Mouse (Mus musculus): ENCODE measurements around the gene Dnph1.

The Dnph1 gene

GRCm38 (mm10) chr17:46503847-46504638, 7.5 kb downstream of the Dnph1 start:
- no peak for DNase-seq (ENCODE audit: low read depth, low spot score)

DNA sequence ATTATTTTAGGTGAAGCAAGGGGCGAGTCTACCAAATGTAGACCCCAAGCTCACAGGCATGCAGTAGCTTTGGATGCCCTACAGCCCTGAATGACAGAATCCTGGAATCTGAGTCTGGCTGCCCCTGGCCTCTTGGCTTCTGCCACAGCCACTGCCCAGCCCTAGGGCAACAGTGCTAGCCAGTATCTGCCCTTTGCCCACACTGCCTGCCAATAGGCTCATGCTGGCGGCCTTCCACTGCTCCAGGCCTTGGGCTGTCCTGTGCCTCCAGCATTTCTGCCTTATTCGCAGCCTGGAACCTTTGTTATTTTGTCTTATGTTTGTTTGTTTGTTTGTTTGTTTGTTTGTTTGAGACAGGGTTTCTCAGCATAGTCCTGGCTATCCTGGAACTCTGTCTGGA, 9.1 kb downstream of the Dnph1 start:
- no peak for DNase-seq (ENCODE audit: low read depth, low spot score)

GRCm38 (mm10) chr17:46511059-46511710, 14.7 kb downstream of the Dnph1 start:
- no peak for DNase-seq (ENCODE audit: low read depth, low spot score)

DNA sequence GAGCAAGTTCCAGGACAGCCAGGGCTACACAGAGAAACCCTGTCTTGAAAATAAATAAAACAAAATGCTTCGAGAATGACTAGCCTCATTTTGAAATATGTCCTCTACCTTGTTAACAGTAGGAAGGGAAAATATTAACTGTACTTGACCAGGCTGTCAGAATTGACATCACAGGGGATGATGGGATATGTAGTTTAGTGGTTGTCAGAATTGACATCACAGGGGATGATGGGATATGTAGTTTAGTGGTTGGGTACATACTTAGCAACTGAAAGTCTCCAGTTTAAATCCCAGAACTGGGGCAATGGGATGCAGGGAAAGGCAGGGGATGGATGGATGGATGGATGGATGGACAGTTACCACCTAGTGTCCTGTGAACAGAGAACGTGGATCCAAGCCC, 16.8 kb downstream of the Dnph1 start:
- no peak for DNase-seq (ENCODE audit: low read depth, low spot score)

DNA sequence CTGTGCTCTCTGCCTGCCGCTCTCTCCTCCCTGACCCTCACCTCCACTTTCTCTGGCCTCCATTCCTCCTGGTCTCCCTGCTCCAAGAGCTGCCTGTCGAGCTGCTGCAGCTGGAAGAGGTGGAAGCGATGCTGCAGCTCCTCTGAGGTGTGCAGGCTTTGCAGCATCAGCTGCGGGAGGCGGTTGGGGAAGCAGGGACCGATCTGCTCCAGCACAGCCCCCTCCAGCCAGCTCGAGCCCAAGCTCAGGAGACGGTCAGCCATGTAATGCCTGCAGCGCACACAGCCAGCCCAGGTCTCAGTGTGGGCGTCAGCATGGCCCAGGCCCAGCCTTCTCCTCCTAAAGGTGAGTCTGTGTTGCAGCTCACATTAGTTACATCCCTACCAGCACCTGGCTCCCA, 23.5 kb downstream of the Dnph1 start:
- no peak for DNase-seq (ENCODE audit: low read depth, low spot score)

- DNase-seq (ENCODE audit: low read depth, low spot score): no peak
These were observed 24.0 kb downstream of the Dnph1 start for GRCm38 (mm10) chr17:46520385-46520979.

DNA sequence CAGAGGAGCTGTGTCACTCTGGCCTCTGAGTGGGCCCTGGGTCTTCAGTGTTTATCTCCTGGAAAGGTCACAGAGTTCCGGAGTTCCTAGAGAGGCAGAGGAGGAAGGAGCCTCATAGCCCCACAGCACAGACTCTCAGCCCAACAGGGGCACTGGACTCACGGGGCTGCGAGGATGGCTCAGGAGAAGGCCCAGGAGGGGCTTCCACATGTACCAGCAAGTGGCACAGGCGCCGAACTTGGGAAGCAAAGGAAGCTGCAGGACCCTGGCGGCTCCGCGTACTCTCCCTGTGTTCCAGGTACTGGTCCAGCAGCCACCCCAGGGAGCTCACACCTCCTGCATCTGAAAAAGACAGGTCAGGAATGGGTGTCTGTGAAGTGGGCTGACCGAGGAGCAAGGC, 24.7 kb downstream of the Dnph1 start:
- DNase-seq (ENCODE audit: low read depth, low spot score): no peak

DNA sequence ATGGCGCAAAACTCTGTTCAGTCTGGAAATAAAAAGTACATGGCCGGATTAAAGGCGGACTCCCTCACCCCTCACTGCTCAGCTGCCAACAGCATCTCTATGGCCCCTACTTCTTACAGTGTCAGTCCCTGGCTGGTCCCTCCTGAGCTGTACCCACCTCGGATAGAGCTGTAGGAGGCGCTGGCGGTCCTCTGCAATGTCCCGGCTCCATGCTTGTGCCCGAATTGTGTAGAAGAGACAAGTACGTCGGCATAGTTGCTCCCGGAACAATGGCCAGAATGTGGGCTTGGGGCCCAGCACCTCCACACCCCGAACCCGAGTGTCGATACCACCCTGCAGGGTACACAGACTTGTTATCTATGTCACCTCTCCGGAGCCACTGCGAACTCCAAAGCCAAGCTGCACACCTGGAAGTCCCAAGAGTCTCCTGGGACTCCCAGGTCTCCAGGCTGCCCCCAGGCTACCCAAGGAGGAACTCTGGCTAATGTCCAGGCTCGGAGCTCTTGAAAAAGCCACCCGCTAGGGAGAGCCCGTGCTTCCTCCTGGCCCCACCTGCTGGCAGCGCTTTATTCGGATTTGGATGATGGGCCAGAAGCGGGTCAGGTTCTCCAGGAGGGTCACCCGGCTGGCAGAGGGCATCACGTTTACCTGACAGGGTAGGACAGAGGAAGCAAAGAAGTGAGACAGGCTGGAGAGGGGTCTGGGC, 25.6 kb downstream of the Dnph1 start:
- DNase-seq (ENCODE audit: low read depth, low spot score): no peak

DNA sequence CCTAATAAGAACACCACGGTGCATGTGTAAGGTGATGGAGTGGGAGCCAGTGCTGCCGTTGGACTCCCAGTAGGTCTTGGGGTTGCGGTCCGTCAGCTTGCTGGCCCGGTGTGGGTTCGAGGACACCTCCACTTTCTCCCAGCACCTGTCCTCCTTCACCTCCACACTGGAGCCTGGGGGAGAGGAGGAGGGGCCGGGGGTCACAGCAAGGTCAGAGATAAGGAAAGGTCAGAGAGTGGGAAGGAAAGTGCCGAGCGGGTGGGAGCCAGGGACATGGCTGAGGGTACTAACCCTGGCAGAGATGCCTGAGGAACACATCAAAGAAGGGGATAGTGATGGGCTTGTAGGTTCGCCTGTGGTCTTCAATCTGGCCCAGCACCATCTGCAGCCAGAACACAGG, 28.6 kb downstream of the Dnph1 start:
- no peak for DNase-seq (ENCODE audit: low read depth, low spot score)

- peak; percentile 61 for DNase-seq (ENCODE audit: low read depth, low spot score)
These were observed 29.2 kb downstream of the Dnph1 start for GRCm38 (mm10) chr17:46525579-46526307.

DNA sequence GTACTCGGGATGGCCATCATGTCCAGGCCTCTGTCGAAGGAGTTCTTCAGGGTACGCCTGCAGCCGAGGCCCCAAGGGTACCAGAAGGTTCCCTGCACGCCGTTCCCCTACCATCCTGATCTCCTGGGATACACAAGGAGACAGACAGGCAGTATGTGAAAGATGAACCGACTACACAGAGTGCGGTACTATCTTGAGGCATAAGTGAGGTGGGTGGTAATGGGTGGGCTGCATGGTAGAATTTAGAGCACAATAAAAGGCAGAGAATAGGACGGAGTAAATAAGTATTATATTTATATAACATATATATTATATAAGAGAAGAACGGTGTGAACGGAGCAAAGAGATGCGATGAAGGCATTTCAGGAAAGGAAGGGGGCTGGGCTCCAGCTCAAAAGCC, 47.1 kb downstream of the Dnph1 start:
- DNase-seq (ENCODE audit: low read depth, low spot score): no peak

DNA sequence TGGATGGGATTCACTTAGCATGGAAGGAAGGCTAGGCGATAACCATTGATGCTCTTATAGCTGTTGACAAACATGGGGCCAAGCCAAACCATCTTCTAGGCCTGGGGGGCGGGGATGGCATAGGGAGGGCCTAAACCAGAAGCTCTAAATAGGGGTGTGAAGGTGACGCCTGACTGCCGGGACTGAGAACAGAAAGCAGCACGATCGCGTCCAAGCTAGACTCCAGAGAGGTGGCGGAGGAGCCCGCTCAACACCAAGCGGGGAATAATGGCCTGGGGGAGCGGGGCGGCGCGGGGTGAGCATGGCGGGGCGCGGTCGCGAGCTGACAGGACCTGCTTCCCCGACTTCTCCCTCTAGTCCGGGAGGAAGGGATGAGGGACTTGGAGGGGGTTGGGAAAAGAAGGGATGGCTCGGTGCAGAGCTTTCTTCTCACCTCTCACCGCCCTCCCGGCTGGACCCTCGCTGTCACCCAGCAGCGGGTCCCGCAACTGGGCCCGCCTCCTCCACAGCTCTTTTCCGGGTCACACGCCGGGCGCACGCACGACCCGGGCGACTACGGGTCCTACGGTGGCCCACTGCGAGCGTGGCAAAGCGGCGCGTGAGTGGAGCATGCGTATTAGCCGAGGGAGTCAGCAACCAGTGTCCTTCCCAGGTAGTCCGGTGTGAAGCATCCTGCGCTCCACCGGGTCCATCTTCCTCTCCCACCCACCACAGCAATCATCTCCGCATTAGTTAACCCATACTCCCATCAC, 49.5 kb downstream of the Dnph1 start, which contains the start of gene Cul9:
Gene Cul9 (minus strand): TSS at position 576 of the 752 bp plus-strand sequence.
- DNase-seq (ENCODE audit: low read depth, low spot score): peak; percentile 50

DNA sequence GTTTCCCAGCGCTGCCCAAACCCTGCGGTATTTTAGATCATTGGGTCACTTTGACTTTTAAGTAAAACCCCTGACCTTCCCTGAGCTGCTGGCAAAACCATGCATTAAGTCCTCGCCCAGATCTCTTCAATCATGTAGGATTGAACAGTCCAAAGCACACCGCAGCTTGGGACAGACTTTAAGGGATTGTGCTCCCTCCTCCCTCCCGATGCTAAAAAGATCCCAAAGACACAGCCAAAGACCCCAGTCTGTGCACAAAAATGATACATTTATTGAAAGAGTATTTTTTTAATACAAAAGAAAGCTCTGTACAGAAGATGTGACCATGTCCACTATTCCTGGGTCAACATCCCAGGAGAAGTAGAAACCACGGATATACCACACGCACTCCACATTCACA, 50.1 kb downstream of the Dnph1 start:
- no peak for DNase-seq (ENCODE audit: low read depth, low spot score)

- no peak for DNase-seq (ENCODE audit: low read depth, low spot score)
These were observed 50.5 kb downstream of the Dnph1 start for GRCm38 (mm10) chr17:46546995-46547394.

- DNase-seq (ENCODE audit: low read depth, low spot score): no peak
These were observed 51.4 kb downstream of the Dnph1 start for GRCm38 (mm10) chr17:46547923-46548322.

- DNase-seq (ENCODE audit: low read depth, low spot score): no peak
These were observed 52.2 kb downstream of the Dnph1 start for GRCm38 (mm10) chr17:46548741-46549140.

DNA sequence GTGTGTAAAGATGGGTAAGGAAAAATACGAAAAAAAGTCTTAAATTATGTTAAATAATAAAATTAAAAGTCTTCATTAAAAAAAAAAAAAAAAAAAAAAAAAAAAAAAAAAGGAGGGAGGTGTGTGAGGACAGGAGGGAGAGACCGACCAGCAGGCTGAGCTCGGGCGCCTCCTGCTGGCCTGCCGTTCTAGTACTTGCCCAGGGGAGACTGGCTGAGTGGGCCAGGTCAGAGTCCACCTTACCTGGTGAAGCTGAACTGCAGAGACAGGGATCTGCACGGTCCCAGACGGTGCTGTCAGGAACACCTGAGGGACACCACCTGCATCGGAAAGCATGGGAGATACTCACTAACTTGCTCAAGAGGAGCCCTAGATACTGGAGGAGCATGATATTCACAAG, 52.7 kb downstream of the Dnph1 start:
- DNase-seq (ENCODE audit: low read depth, low spot score): peak; percentile 60

All from CD4-positive helper T cell, adult 2 months (primary cell).